ENCODE assay signal across 1 mouse cellular context in the genomic region with DNA sequence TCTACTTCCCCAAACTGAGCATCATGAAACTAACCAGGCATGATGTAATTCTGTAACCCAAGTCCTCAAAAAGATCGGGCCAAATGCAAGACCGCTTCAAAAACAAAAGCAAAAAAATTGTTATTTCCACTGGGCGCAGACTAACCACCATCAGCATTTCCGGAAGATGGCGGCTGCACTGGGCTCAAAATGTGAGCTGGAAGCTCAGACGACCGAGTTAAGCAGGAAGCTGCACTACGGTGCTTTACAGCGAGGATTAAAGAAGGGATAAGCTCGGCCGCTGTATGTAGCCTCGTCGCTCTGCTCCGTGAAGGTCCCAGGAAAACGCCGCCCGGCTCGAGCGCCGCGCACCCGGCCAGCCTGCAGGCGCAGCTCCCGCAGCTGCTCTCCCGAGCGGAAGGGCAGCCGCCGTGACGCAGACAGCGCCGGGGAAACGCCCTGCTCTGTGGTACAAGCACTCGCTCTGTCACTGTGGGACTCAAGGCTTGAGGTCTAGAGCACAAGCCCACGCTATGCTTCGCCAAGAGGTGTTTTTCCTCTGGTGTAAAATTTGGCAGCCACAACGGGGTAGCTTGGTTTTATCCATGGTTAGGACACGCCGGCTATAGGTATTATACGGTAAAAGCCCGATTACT.
TF ChIP-seq lines count a peak whose summit lies in the region.

No protein-coding gene starts in this region.

TF ChIP-seq in CH12.LX, 34 proteins besides CTCF, POLR2A, EP300 and RAD21 (continued from another document):
- TF ChIP-seq CHD2 (IDR thresholded peaks at IDR 0.05; ENCODE audit: low read length) (no peak), TBP (conservative IDR thresholded peaks at IDR 0.05; ENCODE audit: low read depth, low read length) (peak; percentile 60; the same call in 1 of the 2 replicates), SMC3 (IDR thresholded peaks at IDR 0.05; ENCODE audit: low read depth, low read length) (no peak), PAX5 (IDR thresholded peaks at IDR 0.05; ENCODE audit: low read length) (no peak), MAZ (IDR thresholded peaks at IDR 0.05; ENCODE audit: low read depth, low read length) (0 out of 2 replicates have a peak, but pooled peaks have one; percentile 19), USF2 (conservative IDR thresholded peaks at IDR 0.05; ENCODE audit: low read depth, low read length) (no peak), ZKSCAN1 (IDR thresholded peaks at IDR 0.05; ENCODE audit: borderline replicate concordance, low read depth, low read length) (no peak), KAT2A (IDR thresholded peaks at IDR 0.05; ENCODE audit: insufficient replicate concordance, low read length) (no peak), SIN3A (IDR thresholded peaks at IDR 0.05; ENCODE audit: low read length) (peak; percentile 52; the same call in 1 of the 2 replicates)
